Mouse (Mus musculus): ENCODE measurements around the gene Abca8a. TPM values are rescaled to one million over a fixed set of nuclear protein-coding genes. Genes with fewer than 3 reads are reported as not detected.

Gene Abca8a
- 1.4 and 2.9 TPM in 2 replicates for polyA plus RNA-seq (2015; fragmentation: Nextera tagmentation; extraction: Ambion mirVana)

DNA sequence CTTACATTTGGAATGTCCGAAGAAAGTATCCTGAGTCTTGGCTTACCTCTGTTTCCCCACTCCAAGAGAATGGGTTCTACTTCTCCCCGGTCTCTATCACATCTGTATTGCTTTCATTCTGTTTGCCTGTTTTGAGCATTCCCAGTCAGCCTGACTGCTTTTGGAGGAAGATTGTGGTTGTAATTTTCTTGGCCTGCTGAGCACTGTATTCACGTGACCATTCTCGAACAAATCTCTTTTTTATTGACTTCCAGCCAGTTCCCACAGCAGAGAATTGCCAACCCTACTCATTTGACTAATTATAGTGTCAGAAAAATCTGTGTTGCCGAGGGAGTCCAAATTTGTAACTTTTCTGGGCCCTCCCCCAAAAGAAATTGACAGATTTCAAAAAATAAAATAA, at the start of gene Abca8a:
Abca8a (minus strand) TSS at position 121 of the 400 bp plus-strand sequence.
- no peak within 1 kb of the TSS for H3K27ac ChIP-seq
- no peak within 1 kb of the TSS for H3K4me2 ChIP-seq
- no peaks in the 10 kb centered on the region for H3K4me1 ChIP-seq
- H3K36me3 ChIP-seq, result no peaks in the 10 kb centered on the region
- H3K27me3 ChIP-seq (replicated peaks), result no peaks in the 10 kb centered on the region
- WGBS, result 54% methylated on average over 5 of the region's 5 CpGs
- H3K9me3 ChIP-seq, result no peaks in the 10 kb centered on the region
- ATAC-seq (ENCODE audit: insufficient read depth, low FRiP score, low read depth), result no peak
- no peak within 1 kb of the TSS for H3K9ac ChIP-seq
- H3K4me3 ChIP-seq (replicated peaks), result no peak within 1 kb of the TSS

DNA sequence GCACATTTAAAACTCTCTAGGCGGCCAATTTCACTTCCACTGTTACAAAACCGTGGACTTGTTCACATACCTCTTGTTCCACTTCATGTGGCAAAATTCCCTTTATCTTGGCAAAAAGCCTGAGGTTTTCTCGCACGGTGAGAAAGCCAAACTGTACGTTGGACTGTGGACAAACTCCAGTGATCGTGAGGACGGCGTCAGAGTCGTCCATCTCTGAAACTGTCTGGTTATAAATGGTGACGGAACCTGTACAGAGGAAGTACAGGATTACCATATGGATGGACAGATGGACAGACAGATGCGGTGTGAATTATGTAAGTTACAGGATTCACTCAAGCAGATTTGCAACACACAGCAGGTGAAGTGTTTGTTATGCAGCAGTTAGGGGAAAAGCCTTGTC, 49.6 kb upstream of the Abca8a start:
- no peak overlapping the region for H3K27ac ChIP-seq
- H3K4me3 ChIP-seq (replicated peaks), result no peak overlapping the region
- H3K9ac ChIP-seq, result no peak overlapping the region
- H3K27me3 ChIP-seq (replicated peaks), result no peaks in the 10 kb centered on the region
- no peak overlapping the region for H3K4me2 ChIP-seq
- WGBS, result 77% methylated on average over 11 of the region's 11 CpGs
- no peaks in the 10 kb centered on the region for H3K36me3 ChIP-seq
- H3K9me3 ChIP-seq, result no peaks in the 10 kb centered on the region
- ATAC-seq (ENCODE audit: insufficient read depth, low FRiP score, low read depth), result no peak
- H3K4me1 ChIP-seq, result no peaks in the 10 kb centered on the region

DNA sequence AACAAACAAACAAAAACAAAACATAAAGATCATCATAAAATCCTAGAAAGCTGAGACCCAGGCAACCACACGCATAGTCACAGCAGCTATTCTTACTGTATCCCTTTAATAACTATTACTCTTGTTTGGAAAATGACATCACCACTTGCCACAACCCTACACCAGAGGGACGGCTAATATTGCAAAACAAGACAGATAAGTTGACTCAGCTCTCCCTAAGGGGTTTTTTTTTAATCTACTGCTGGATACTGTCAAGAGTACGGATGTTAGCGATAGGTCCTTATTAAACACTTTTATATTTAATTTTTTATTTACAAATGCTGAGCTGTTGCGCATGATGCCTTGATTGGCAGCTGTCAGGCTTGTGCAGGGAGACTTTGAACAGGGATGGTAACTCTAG, 35.0 kb upstream of the Abca8a start:
- no peak overlapping the region for H3K4me2 ChIP-seq
- H3K4me1 ChIP-seq, result no peaks in the 10 kb centered on the region
- H3K9ac ChIP-seq, result no peak overlapping the region
- WGBS, result 72% methylated on average over 5 of the region's 5 CpGs
- H3K27me3 ChIP-seq (replicated peaks), result no peaks in the 10 kb centered on the region
- H3K36me3 ChIP-seq, result no peaks in the 10 kb centered on the region
- H3K9me3 ChIP-seq, result no peaks in the 10 kb centered on the region
- H3K4me3 ChIP-seq (replicated peaks), result no peak overlapping the region
- H3K27ac ChIP-seq, result no peak overlapping the region
- no peak for ATAC-seq (ENCODE audit: insufficient read depth, low FRiP score, low read depth)

DNA sequence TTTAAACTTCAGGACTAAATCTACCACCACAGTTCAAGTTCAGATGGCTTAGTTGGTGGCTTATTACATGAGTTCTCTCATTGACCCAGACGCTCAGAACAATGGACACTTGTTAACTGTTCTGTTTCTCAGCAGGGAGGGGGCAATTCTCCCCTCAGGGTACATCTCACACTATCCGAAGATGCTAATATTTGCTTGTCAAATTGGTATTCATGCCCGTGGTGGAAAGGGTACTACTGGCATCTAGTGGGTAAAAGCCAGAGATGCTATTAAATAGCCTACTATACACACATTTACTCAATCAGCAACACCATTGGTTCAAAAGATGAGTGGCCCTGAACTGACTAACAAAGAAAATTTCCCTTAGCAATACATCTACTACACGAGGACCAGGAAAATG, 15.4 kb upstream of the Abca8a start:
- WGBS, result 52% methylated on average over 4 of the region's 4 CpGs
- H3K4me1 ChIP-seq, result no peaks in the 10 kb centered on the region

DNA sequence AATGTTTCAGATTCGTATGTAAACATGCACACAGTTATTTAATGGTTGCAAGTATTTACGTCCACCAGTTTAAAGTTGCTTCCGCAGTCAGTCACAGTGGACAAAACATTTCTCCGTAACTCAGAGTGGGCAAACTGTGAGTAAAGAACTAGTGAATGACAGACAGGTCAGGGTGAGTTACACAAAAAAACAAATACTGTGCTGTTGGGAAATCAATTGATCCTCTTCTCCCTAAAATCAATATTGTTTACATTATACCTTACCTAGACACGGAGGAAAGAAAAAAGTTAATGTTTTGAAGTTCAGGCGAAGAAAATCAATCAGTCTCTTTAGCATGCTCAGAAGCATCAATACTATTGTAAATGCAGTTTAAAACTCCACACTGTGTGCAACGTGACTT, 5.7 kb upstream of the Abca8a start:
- Histone ChIP-seq H3K4me1 (no peaks in the 10 kb centered on the region), H3K27ac (no peak overlapping the region), H3K4me3 (replicated peaks) (no peak overlapping the region), H3K36me3 (no peaks in the 10 kb centered on the region), H3K9ac (no peak overlapping the region), H3K27me3 (replicated peaks) (no peaks in the 10 kb centered on the region), H3K4me2 (no peak overlapping the region), H3K9me3 (no peaks in the 10 kb centered on the region)
- WGBS, result 55% methylated on average over 7 of the region's 7 CpGs
- ATAC-seq (ENCODE audit: insufficient read depth, low FRiP score, low read depth), result no peak

More for the DNA sequence above, 15.4 kb upstream of the Abca8a start:
- Histone ChIP-seq H3K9me3 (no peaks in the 10 kb centered on the region), H3K27me3 (replicated peaks) (no peaks in the 10 kb centered on the region), H3K4me3 (replicated peaks) (no peak overlapping the region), H3K27ac (no peak overlapping the region), H3K9ac (no peak overlapping the region), H3K4me2 (no peak overlapping the region), H3K36me3 (no peaks in the 10 kb centered on the region)
- no peak for ATAC-seq (ENCODE audit: insufficient read depth, low FRiP score, low read depth)

DNA sequence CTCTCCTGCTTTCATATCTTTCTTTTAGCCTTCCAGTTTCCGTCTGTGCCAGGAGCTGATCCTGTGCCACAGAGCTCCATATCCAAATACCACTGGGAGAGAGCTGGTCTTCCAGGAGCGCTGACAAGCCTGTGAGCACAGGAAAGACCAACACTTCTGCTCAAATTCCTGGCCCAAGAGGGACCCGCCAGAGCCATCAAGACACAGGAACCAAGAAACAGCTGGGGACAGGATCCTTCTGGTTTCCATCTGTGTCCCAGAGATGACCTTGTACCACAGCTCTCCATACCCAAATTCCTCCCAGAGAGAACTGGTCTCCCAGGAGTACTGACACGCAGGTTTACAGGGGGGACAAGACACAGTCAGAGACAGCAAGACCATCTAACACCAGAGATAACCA, 3.1 kb upstream of the Abca8a start:
- 74% methylated on average over 4 of the region's 4 CpGs for WGBS

DNA sequence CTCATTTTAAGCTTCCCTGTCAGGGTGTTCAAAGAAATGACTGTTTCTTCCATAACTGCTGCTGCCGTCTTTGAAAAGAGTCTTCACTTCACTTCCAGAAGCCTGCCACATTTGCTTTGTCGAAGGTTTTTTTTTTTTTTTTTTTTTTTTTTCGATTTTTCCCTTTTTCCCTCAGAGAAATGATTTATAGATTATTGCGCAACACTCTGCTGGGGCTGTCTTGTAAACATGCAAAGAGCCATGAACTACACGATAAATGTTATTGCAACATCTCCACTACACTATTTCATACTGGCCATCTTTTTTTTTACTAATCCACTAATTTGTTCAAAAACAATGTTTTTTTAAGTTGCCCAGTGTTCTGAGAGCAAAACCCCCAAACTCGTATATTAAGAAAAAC, 1.7 kb upstream of the Abca8a start:
- no peak overlapping the region for H3K4me3 ChIP-seq (replicated peaks)
- no peak for ATAC-seq (ENCODE audit: insufficient read depth, low FRiP score, low read depth)
- H3K27me3 ChIP-seq (replicated peaks), result no peaks in the 10 kb centered on the region
- H3K4me1 ChIP-seq, result no peaks in the 10 kb centered on the region
- H3K4me2 ChIP-seq, result no peak overlapping the region
- WGBS, result 47% methylated on average over 6 of the region's 6 CpGs
- no peaks in the 10 kb centered on the region for H3K36me3 ChIP-seq
- no peaks in the 10 kb centered on the region for H3K9me3 ChIP-seq
- no peak overlapping the region for H3K9ac ChIP-seq
- H3K27ac ChIP-seq, result no peak overlapping the region

More for the DNA sequence above, 3.1 kb upstream of the Abca8a start:
- Histone ChIP-seq H3K36me3 (no peaks in the 10 kb centered on the region), H3K4me2 (no peak overlapping the region), H3K27ac (no peak overlapping the region), H3K9ac (no peak overlapping the region), H3K4me1 (no peaks in the 10 kb centered on the region), H3K9me3 (no peaks in the 10 kb centered on the region), H3K27me3 (replicated peaks) (no peaks in the 10 kb centered on the region), H3K4me3 (replicated peaks) (no peak overlapping the region)
- ATAC-seq (ENCODE audit: insufficient read depth, low FRiP score, low read depth), result no peak

DNA sequence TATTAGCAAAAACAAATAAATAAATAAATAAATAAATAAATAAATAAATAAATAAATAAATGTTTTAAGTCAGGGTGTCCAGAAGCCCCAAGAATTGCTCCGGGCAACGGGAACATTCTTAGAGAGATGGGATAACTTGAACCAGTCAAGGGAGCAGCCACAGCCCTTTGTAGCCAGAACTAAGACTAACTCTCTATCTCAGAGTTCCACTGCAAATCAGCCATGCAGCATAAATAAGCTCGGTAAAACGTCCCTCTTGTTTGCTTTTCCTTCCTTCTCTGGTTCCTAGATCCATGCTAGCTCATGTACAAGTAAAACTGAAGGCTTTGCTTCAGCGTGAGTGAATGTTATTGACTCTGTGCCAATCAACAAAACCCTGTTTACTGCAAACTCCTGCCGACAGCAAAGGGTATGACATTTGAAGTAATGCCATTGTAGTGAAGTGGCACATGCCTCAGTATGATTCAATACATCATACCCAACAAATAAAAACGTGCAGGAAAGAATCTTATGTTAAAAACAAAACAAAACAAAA, 865 bp downstream of the Abca8a start:
- 56% methylated on average over 7 of the region's 7 CpGs for WGBS
- no peaks in the 10 kb centered on the region for H3K27me3 ChIP-seq (replicated peaks)
- H3K4me3 ChIP-seq (replicated peaks), result no peak overlapping the region
- no peak overlapping the region for H3K4me2 ChIP-seq
- no peak overlapping the region for H3K27ac ChIP-seq
- no peak for ATAC-seq (ENCODE audit: insufficient read depth, low FRiP score, low read depth)
- H3K36me3 ChIP-seq, result no peaks in the 10 kb centered on the region
- no peak overlapping the region for H3K9ac ChIP-seq
- H3K9me3 ChIP-seq, result no peaks in the 10 kb centered on the region
- no peaks in the 10 kb centered on the region for H3K4me1 ChIP-seq

DNA sequence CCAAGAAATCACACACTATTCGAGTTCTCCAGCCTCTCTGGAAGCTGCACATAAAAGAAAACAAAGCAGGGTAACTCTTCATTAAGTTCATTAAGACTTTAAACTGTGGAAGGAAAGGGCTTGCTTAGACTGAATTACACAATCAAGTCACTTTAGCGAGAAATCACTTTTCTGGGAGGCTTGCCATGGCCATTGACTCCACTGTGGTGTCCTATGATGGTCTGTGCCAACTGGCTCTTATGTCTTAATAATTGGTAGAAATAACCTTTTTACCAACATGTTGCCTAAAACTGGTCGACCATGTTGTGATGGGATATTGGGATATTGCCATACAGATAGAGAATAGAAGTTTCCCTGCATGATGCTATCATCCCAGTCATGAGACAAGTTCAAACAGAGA, 1.5 kb downstream of the Abca8a start:
- H3K36me3 ChIP-seq, result no peaks in the 10 kb centered on the region
- no peak for ATAC-seq (ENCODE audit: insufficient read depth, low FRiP score, low read depth)
- H3K27ac ChIP-seq, result no peak overlapping the region
- H3K9me3 ChIP-seq, result no peaks in the 10 kb centered on the region
- H3K4me1 ChIP-seq, result no peaks in the 10 kb centered on the region
- H3K4me3 ChIP-seq (replicated peaks), result no peak overlapping the region
- H3K4me2 ChIP-seq, result no peak overlapping the region
- no peaks in the 10 kb centered on the region for H3K27me3 ChIP-seq (replicated peaks)
- WGBS, result 78% methylated on average over 3 of the region's 3 CpGs
- H3K9ac ChIP-seq, result no peak overlapping the region

DNA sequence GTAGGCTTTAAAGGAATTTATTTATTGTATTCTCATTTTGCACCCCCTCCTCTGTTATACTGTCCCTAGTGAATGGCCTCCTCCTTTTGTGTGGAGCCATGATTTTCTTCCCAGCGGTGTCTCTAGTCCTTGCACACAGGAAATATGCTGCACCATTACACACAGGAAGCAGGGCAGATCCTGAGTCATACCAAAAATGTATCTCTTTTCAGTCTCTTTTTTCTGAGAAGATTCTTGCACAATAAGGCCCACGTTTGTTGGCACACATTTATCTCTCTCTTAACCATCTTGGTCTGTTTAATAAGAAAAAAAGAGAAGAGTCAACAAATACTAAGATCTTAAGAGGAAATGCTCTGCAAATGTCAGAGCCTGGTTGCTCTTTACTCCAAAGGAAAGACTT, 4.5 kb downstream of the Abca8a start:
- Histone ChIP-seq H3K4me1 (no peaks in the 10 kb centered on the region), H3K36me3 (no peaks in the 10 kb centered on the region), H3K27me3 (replicated peaks) (no peaks in the 10 kb centered on the region), H3K4me2 (no peak overlapping the region), H3K27ac (no peak overlapping the region), H3K9ac (no peak overlapping the region), H3K4me3 (replicated peaks) (no peak overlapping the region), H3K9me3 (no peaks in the 10 kb centered on the region)
- WGBS, result 54% methylated on average over 2 of the region's 2 CpGs
- ATAC-seq (ENCODE audit: insufficient read depth, low FRiP score, low read depth), result no peak

DNA sequence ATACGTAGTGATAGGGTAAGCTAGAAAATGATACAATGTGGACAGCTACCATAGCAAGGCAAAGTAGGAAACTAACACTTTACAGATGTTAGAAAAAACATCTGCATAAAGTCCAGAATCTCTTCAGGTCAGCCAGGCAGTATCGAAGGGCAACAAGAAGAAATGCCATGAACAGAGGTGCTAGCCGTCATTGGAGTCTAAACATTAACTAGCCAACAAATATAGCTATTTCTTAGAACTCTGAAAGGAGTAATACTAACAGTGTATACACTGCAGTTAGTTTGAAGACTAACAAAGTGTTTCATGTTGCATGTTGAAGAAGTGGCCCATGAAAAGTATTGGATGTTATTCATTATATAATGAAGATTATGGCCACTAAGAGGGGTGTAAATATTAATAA, 23.6 kb downstream of the Abca8a start:
- no peak overlapping the region for H3K9ac ChIP-seq
- H3K4me1 ChIP-seq, result no peaks in the 10 kb centered on the region
- H3K27me3 ChIP-seq (replicated peaks), result no peaks in the 10 kb centered on the region
- WGBS, result 67% methylated on average over 3 of the region's 3 CpGs
- H3K4me3 ChIP-seq (replicated peaks), result no peak overlapping the region
- no peak overlapping the region for H3K4me2 ChIP-seq
- ATAC-seq (ENCODE audit: insufficient read depth, low FRiP score, low read depth), result no peak
- no peaks in the 10 kb centered on the region for H3K9me3 ChIP-seq
- H3K27ac ChIP-seq, result no peak overlapping the region
- no peaks in the 10 kb centered on the region for H3K36me3 ChIP-seq

DNA sequence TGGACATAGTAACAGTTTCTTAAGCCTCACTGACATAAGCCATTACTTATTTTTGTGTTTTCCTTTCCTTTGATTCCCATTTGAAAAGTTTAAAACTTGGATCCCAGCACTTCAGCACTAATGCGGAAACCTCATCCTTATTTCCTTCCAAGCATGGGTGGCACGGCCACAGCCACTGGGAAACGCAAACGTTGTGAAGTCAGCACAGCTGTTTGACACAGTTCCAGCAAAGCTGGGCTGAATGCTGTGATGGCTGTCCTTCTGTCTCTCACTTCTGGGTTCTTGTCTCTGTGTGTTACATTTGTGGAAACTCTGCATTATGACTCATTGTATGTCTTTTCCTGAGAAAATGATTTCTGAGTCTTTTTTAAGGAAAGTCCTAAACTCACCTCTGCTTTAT, 34.7 kb downstream of the Abca8a start:
- Histone ChIP-seq H3K4me2 (no peak overlapping the region), H3K9ac (no peak overlapping the region), H3K4me3 (replicated peaks) (no peak overlapping the region), H3K27me3 (replicated peaks) (no peaks in the 10 kb centered on the region), H3K4me1 (no peaks in the 10 kb centered on the region), H3K27ac (no peak overlapping the region), H3K36me3 (no peaks in the 10 kb centered on the region), H3K9me3 (no peaks in the 10 kb centered on the region)
- 51% methylated on average over 4 of the region's 4 CpGs for WGBS
- ATAC-seq (ENCODE audit: insufficient read depth, low FRiP score, low read depth), result no peak

DNA sequence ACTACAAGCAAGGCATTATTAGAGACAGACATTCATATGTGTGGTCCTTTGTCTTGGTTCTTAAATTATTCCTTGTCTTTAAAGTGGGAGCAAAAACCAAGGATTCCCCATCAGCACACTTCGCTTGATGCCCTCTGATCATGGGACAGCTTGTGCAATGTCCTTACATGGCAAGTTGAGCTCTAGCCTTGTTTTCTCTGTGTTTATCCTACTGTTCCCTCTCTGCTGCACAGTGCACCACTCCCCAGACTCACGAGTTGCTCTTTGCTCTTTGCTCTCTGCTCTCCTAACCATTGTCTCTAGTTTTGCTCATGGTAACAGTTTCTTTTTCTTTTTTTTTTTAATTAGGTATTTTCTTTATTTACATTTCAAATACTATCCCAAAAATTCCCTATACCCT, 35.7 kb downstream of the Abca8a start:
- WGBS, result 61% methylated on average over 2 of the region's 2 CpGs
- H3K27me3 ChIP-seq (replicated peaks), result no peaks in the 10 kb centered on the region
- no peaks in the 10 kb centered on the region for H3K4me1 ChIP-seq
- no peak for ATAC-seq (ENCODE audit: insufficient read depth, low FRiP score, low read depth)
- no peaks in the 10 kb centered on the region for H3K36me3 ChIP-seq
- H3K9ac ChIP-seq, result no peak overlapping the region
- H3K9me3 ChIP-seq, result no peaks in the 10 kb centered on the region
- no peak overlapping the region for H3K27ac ChIP-seq
- no peak overlapping the region for H3K4me2 ChIP-seq
- no peak overlapping the region for H3K4me3 ChIP-seq (replicated peaks)
